Mouse (Mus musculus) heart, postnatal 25 days (tissue): ENCODE results near the gene Srsf11. TPM values are rescaled to one million over a fixed set of nuclear protein-coding genes. Genes with fewer than 3 reads are reported as not detected.

Experiments used
- DNase-seq: peaks from one replicate; pipeline ENCODE4 v3.0.0; 2022; ENCODE audit warnings: low spot score
- intact Hi-C: fragments of 180-260 bp; cut with DNase I; formaldehyde crosslinking; loops from one replicate; pipeline ENCODE4 v1.15.1; 2025
- total RNA-seq, 2 experiments: library from RNA; stranded (reverse); gene quantifications; 2 replicates each; pipeline ENCODE4 v1.2.3; 2021

Srsf11 gene
- total RNA-seq, result 10 to 100 TPM; 47.9 to 51.1 TPM

DNA sequence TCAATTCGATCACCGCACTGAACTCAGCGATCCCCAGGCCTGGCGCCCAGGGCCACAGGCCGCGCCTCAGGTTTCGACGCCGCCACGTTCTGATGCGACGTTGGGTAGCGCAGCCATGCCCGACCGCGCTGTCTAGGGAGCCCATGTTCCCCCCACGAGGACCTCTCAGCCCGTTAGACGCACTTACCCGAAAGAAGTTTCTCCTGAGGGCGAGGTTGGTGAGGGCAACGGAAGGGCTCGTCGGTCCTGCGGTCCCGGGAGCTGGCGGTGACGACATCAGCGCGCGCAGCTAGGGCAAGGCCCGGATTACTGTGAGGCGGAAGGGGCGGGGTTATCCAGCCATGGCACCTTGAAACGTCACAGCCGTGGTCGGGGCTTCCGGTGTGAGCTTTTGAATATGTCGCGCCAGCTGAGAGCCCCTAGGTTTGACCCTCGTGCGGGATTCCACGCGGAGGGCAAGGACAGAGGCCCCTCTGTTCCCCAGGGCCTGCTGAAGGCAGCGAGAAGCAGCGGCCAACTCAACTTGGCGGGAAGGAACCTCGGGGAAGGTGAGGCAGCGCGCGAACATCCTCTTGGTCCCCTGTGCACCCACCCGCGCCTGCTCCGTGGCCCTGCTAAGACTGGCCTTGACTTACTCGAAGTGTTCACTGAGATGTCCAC, at the start of gene Srsf11, which contains the start of gene Lrrc40:
Srsf11 (minus strand) TSS at position 311 of the 660 bp plus-strand sequence.
Lrrc40 (plus strand) TSS at position 334 of the 660 bp plus-strand sequence.
- DNase-seq, result peak; percentile 87

DNA sequence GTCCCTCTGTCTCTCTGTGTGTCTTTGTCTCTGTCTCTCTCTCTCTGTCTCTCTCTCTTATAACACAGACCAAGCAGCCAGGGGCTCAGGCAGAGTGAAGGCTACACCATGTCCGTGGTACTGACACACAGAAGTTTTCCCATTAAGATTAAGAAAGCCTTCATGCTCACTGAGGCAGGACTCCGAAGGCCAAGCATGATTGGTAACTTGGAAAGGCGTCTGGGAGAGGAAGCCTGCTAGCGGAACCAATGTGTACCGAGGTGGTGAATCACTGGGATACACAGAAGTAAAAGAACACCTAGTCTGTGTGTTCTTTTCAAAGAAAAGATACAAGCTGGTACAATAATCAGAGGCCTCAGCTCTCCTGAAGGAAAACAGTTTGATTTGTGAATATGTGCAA, 41.4 kb upstream of the Srsf11 start:
- intact Hi-C loops, result loop anchor here (2.0 kb wide), 1 partner anchor 201 kb away; no protein-coding TSS in a partner anchor
- no peak for DNase-seq

More for the DNA sequence above, at the start of gene Srsf11, which contains the start of gene Lrrc40:
- intact Hi-C loops, result loop anchor here (10.0 kb wide), 1 partner anchor 502 kb away; the partner anchor contains the start of gene Zranb2

GRCm38 (mm10) chr3:158077380-158077772, 40.9 kb upstream of the Srsf11 start:
- intact Hi-C loops, result loop anchor here (2.0 kb wide), 1 partner anchor 201 kb away; no protein-coding TSS in a partner anchor
- DNase-seq, result no peak

DNA sequence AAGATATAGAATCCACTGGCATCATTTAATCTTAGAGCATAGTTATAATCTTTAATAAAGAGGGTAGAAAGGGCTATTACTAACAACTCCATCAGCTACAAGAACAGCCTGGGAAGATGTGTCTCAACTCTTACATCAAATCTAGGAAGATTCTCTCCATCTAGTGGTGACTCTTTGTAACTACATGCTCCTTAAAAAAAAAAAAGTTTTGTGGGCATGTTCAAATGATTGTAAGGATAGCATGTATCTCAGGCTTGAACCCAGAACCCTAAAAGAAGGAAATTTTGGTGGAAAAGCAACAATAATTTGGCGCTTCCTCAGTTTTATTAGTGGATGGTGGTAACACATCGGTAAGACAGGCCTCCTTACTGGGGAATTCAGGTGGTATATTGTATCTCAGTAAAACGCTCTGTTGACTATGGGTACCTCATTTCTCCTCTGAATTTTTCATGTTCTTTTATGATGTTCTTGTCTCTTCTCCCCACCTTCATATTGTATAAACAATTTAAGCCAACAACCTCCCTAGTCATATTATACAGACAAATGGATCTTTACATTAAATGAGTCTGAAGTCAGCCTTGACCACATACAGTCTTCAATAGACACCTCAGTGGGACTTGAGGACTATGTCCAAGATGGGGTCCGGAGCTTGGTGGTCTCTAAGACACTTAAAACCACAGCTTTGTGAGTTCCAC, 40.4 kb upstream of the Srsf11 start:
- intact Hi-C loops, result loop anchor here (2.0 kb wide), 1 partner anchor 200 kb away; no protein-coding TSS in a partner anchor
- no peak for DNase-seq

DNA sequence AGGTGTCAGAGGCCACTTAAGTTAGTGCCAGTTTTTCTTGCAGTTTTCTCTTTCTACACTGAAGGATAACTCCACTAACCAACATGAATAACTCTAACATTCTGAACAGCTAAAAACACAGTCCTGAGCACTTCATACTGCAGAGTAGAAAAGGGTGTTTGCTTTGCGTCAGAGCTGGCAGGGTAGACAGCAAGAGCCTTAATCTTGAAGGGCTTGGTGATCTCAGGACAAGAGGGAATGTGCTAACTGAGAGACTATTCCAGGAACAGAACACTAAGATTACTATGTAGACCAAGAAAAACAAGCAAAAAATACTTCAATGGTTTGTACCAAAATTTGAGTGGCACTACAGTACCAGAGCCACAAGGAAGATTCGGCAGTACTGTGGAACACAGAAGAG, 38.6 kb upstream of the Srsf11 start:
- intact Hi-C loops, result no loop called here
- DNase-seq, result no peak

- intact Hi-C loops, result no loop called here
- no peak for DNase-seq
Observed at GRCm38 (mm10) chr3:158068613-158069263, 32.3 kb upstream of the Srsf11 start.

GRCm38 (mm10) chr3:158067916-158068315, 31.5 kb upstream of the Srsf11 start:
- intact Hi-C loops, result no loop called here
- DNase-seq, result no peak

GRCm38 (mm10) chr3:158065256-158065655, 28.8 kb upstream of the Srsf11 start:
- intact Hi-C loops, result no loop called here
- no peak for DNase-seq

- intact Hi-C loops, result no loop called here
- no peak for DNase-seq
Observed at GRCm38 (mm10) chr3:158061811-158062523, 25.5 kb upstream of the Srsf11 start.

DNA sequence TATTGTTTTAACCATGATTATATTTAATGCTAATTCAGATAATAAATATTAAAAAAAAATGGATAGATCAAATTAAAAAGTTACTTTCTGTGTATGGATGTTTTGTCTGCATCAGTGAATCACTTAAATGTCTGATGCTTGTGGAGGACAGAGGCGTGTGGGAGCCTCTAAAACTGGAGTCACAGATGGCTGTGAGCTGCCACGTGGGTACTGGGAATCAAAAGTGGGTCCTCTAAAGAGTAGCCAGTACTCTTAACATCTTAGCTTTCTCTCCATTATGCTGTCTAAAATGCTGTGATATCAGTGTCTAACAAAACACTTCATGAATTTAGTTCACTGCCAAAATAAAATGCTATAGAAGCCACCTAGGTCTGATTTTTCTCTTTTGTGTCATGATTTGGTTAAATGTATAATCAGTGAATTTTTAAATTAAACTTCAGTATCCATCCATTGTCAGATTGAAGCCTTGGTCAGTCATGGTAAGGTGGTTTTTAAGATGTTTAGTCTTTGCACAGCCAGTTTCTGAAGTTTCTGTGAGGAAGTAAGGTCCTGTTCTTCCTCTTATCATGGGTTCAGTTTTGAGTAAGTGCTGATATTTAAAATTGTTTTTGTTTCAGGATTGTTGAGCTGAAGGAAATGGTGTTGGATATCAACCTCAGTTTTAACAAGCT, 24.3 kb upstream of the Srsf11 start:
- intact Hi-C loops, result no loop called here
- DNase-seq, result no peak

DNA sequence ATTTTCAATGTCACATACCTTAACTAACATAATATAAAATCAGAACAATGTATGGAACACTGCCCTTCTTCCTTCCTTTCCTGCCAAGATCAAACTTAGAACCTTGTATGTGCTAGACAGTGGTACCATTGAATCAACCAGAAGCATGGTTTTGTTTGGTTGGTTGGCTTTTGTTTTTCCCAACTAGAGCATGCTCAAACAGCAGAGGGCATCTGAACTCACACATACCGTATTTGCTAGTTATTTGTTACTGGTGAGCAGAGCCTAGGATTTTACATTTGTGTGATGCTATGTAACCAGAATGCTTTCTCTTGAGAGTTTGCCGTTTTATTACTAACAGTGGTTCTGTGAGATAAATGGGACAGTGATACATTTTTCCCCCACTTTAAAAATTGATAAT, 13.1 kb upstream of the Srsf11 start:
- intact Hi-C loops, result no loop called here
- no peak for DNase-seq

- intact Hi-C loops, result no loop called here
- no peak for DNase-seq
Observed at GRCm38 (mm10) chr3:158040755-158041154, 4.3 kb upstream of the Srsf11 start.

- intact Hi-C loops, result loop anchor here (10.0 kb wide), 1 partner anchor 503 kb away; the partner anchor contains the start of gene Zranb2
- DNase-seq, result no peak
Observed at GRCm38 (mm10) chr3:158038106-158038505, 1.7 kb upstream of the Srsf11 start.

- intact Hi-C loops, result loop anchor here (10.0 kb wide), 1 partner anchor 501 kb away; the partner anchor contains the start of gene Zranb2
- DNase-seq, result no peak
Observed at GRCm38 (mm10) chr3:158035866-158036265, 573 bp downstream of the Srsf11 start.

DNA sequence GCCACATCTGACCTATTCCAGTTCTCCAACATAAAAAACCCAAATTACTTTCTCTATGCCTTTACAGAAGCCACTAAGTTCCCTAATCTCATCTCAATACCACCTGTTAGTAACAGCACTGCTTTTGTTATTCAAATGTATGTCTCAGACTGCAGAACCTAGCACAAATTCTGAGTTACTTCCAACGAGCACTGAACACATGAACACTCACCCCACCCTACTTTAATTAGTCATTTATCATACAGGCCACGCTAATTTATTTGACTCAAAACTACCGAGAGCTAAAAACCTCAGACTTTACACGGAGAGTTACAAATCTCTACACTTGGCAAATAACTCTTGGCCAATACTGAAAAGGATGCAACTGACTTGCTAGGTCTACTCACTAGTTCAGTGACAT, 4.3 kb downstream of the Srsf11 start:
- no peak for DNase-seq
- intact Hi-C loops, result loop anchor here (2.0 to 10.0 kb wide), 2 partner anchors 85 to 497 kb away; partner anchors contain the start of genes Ankrd13c and Zranb2

DNA sequence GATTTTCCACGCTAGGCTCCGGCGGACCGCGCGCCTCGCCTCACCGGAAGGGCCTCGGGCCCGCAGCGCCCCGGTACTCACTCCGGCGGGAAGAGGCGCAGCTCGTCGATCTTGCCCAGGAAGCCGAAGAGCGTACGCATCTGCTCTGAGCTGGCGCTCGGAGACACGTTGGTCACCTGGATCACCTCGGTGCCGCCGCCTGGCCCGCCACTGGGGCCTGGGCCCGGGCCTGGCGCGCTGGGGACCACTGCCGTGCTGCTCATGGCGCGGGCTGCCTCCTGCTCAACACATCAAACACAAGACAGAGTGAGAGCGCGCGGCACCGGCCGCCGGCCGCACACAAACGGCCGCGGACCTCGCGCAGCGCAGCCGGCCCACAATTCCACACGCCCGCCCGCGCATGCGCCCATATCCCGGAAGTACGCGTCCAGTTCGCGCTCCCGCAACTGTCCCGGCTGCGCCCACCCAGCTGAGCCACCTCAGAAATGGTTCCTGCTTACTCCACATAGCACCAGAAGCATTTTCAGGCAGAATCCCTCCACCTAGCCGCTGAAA, 5.0 kb downstream of the Srsf11 start:
- intact Hi-C loops, result loop anchor here (10.0 kb wide), 1 partner anchor 497 kb away; the partner anchor contains the start of gene Zranb2

GRCm38 (mm10) chr3:158009762-158010320, 26.6 kb downstream of the Srsf11 start:
- intact Hi-C loops, result no loop called here
- DNase-seq, result no peak

More for the DNA sequence above, 5.0 kb downstream of the Srsf11 start:
- peak; percentile 67 for DNase-seq

DNA sequence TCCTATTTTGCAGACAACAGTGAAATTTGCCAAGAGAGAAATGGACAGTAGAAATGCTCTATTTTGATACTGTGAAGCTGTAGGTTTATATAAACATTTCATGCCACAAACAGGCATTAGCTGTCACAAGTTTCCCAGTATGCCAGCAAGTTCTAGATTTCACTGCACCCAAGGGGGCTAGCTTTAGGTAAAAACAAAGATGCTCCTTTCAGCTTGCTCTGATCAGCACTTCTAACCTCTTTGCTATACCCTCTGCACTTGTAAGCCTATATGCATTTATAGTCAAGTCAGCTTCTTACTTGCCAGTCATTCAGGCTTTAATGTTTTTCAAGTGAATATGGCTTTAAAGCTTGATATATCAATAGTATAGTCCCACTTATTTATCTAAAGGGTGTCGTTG, 27.8 kb downstream of the Srsf11 start:
- intact Hi-C loops, result no loop called here
- DNase-seq, result no peak
